Mouse (Mus musculus) liver, postnatal 0 days (tissue): ENCODE data around the gene Prex1.

Experiments used
- CTCF ChIP-seq: sonication (generic); IDR thresholded peaks from 2 replicates; pipeline ENCODE4 v1.5.1; 2016; ENCODE audit warnings: antibody characterized with exemption, low read depth
- EP300 ChIP-seq: IDR thresholded peaks from 2 replicates; pipeline ENCODE4 v1.6.1; 2016; ENCODE audit warnings: antibody characterized with exemption, low read depth, mild to moderate bottlenecking

DNA sequence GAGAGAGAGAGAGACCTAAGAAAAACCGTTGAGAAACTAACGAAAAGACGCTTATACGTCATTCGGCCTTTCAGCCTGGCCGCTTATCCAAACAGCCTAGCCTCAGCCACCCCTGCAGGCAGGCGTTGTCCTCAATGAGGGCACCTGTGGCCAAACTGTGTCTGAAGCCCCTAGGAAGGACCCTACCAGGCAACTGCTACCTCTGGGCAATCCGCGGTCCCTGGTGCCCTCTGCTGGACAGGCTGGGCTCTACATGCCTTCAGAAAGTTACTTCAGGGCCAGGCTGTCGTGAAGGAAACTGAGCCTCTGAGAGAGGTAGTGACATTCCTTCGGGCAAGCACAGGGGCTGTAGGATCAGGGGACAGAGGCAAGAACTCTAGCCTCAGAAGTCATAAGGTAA lies 149.2 kb downstream of the Prex1 start:
- TF ChIP-seq EP300 (no peak), CTCF (peak; percentile 98)
